Comparison of ENCODE assay signal across 30 mouse cellular contexts in genomic region chr14:118598757-118599156, GRCm38 (mm10).
"Had no signal": no experiment of that assay in that cellular context is flagged by ENCODE, and none has a peak within 500 bp of the region (broad histone marks: within the 10 kb centered on the region; RNA-seq: fewer than 3 reads in every experiment).

No protein-coding gene starts in this region.

- H3K4me3 ChIP-seq: limb, embryonic 10.5 days; limb, embryonic 12.5 days; limb, embryonic 13.5 days; limb, embryonic 15.5 days; liver, embryonic 12.5 days; liver, embryonic 13.5 days; liver, embryonic 15.5 days; lung, embryonic 15.5 days; megakaryocyte, embryonic 14.5 days; midbrain, embryonic 10.5 days; midbrain, embryonic 12.5 days; midbrain, embryonic 13.5 days; midbrain, embryonic 15.5 days; myocyte; neural tube, embryonic 12.5 days had no signal

- H3K9me3 ChIP-seq: limb, embryonic 10.5 days; limb, embryonic 12.5 days; limb, embryonic 13.5 days; limb, embryonic 15.5 days; liver, embryonic 12.5 days; liver, embryonic 13.5 days; liver, embryonic 15.5 days; lung, embryonic 15.5 days; megakaryocyte, embryonic 14.5 days; midbrain, embryonic 10.5 days; midbrain, embryonic 12.5 days; midbrain, embryonic 13.5 days; midbrain, embryonic 15.5 days; neural tube, embryonic 12.5 days had no signal

- H3K4me1 ChIP-seq: limb, embryonic 15.5 days; liver, embryonic 13.5 days; liver, embryonic 15.5 days; neural tube, embryonic 12.5 days had no signal

- H3K27me3 ChIP-seq: limb, embryonic 15.5 days; liver, embryonic 12.5 days; liver, embryonic 13.5 days; liver, embryonic 15.5 days; lung, embryonic 15.5 days; megakaryocyte, embryonic 14.5 days; midbrain, embryonic 15.5 days; neural tube, embryonic 12.5 days had no signal

- H3K36me3 ChIP-seq: limb, embryonic 10.5 days; limb, embryonic 12.5 days; limb, embryonic 13.5 days; limb, embryonic 15.5 days; liver, embryonic 13.5 days; lung, embryonic 15.5 days; midbrain, embryonic 12.5 days; midbrain, embryonic 13.5 days; midbrain, embryonic 15.5 days; neural tube, embryonic 12.5 days had no signal

- H3K4me2 ChIP-seq: limb, embryonic 12.5 days; limb, embryonic 13.5 days; limb, embryonic 15.5 days; liver, embryonic 11.5 days; liver, embryonic 12.5 days; liver, embryonic 13.5 days; liver, embryonic 15.5 days; lung, embryonic 14.5 days; lung, embryonic 15.5 days; midbrain, embryonic 11.5 days; midbrain, embryonic 12.5 days; midbrain, embryonic 13.5 days; midbrain, embryonic 15.5 days; neural tube, embryonic 12.5 days had no signal

- DNase-seq: left cerebral cortex, postnatal 4 days; liver; liver, embryonic 13.5 days; liver, postnatal 0 days; lung, adult 18-20 months; lung, adult 2 months; lung, embryonic 14.5 days; lung, postnatal 10 days; lung, postnatal 14 days; lung, postnatal 36 days; lung, postnatal 4 days; midbrain, embryonic 14.5 days had no signal

- H3K27ac ChIP-seq: limb, embryonic 10.5 days; limb, embryonic 12.5 days; limb, embryonic 13.5 days; limb, embryonic 15.5 days; liver, embryonic 12.5 days; liver, embryonic 13.5 days; liver, embryonic 14.5 days; liver, embryonic 15.5 days; lung, embryonic 15.5 days; macrophage; midbrain, embryonic 10.5 days; midbrain, embryonic 12.5 days; midbrain, embryonic 13.5 days; midbrain, embryonic 15.5 days; neural tube, embryonic 12.5 days had no signal

- H3K9ac ChIP-seq: limb, embryonic 12.5 days; limb, embryonic 13.5 days; limb, embryonic 15.5 days; liver, embryonic 12.5 days; liver, embryonic 13.5 days; liver, embryonic 14.5 days; liver, embryonic 15.5 days; liver, postnatal 0 days; lung, embryonic 14.5 days; lung, embryonic 15.5 days; midbrain, embryonic 12.5 days; midbrain, embryonic 13.5 days; midbrain, embryonic 15.5 days; neural tube, embryonic 12.5 days had no signal
